In genomic region chr9:61470815-61471505, GRCm38 (mm10) we compare ENCODE assay signal across 20 mouse cellular contexts.
A peak's percentile ranks its signal among the peaks of the same experiment; 100 is the strongest.
DNase-seq lines count a peak whose midpoint lies in the region; ATAC-seq and TF ChIP-seq lines count a peak whose summit lies in the region.
"Had no signal": no experiment of that assay in that cellular context is flagged by ENCODE, and none has a peak within 500 bp of the region (broad histone marks: within the 10 kb centered on the region; RNA-seq: fewer than 3 reads in every experiment).

No protein-coding gene starts in this region.

- TF ChIP-seq CTCF in kidney, adult 2 months (conservative IDR thresholded peaks at IDR 0.05; ENCODE audit: insufficient read depth, insufficient read length, low read depth, low read length): no peak
- no peak for TF ChIP-seq CTCF in layer of hippocampus, adult 2 months (conservative IDR thresholded peaks at IDR 0.05)

- no peak for ATAC-seq in erythroblast, adult 5-6 weeks (replicated peaks; ENCODE audit: low FRiP score, poor library complexity, severe bottlenecking)
- ATAC-seq: forebrain, embryonic 13.5 days; intestine, embryonic 16.5 days had no signal

- no peaks in the 10 kb centered on the region for H3K27me3 ChIP-seq in kidney, adult 2 months (replicated peaks; ENCODE audit: control insufficient read depth, insufficient read depth, low read length)

- H3K4me3 ChIP-seq in kidney, adult 2 months (ENCODE audit: insufficient read depth, low read depth, low read length): no peak overlapping the region
- no peak overlapping the region for H3K4me3 ChIP-seq in layer of hippocampus, adult 2 months
- H3K4me3 ChIP-seq: forebrain, embryonic 13.5 days; heart, embryonic 13.5 days; hindbrain, embryonic 12.5 days; left cerebral cortex, adult 2 months; neural tube, embryonic 12.5 days had no signal

- H3K36me3 ChIP-seq in kidney, adult 2 months (ENCODE audit: control insufficient read depth, insufficient read depth, low read length): no peaks in the 10 kb centered on the region
- H3K36me3 ChIP-seq: heart, embryonic 13.5 days; hindbrain, embryonic 12.5 days; neural tube, embryonic 12.5 days had no signal

- DNase-seq in ovary, postnatal 36 days (ENCODE audit: low spot score): peak; percentile 34
- no peak for DNase-seq in ovary, postnatal 14 days (ENCODE audit: low spot score)
- DNase-seq in adrenal gland, adult 8-10 months: peak; percentile 83
- peak; percentile 37 for DNase-seq in kidney, adult 2 months
- peak; percentile 29 to 50 for DNase-seq in kidney, postnatal 4 days
- DNase-seq in frontal cortex, postnatal 14 days (ENCODE audit: low spot score in 2 of 2): no peak
- no peak for DNase-seq in layer of hippocampus, adult 2 months (ENCODE audit: low spot score in 2 of 2)
- DNase-seq: cerebellum, adult 11 months; cerebellum, postnatal 14 days; heart, adult 11 months; retina, postnatal 1 day; thymus, postnatal 4 days had no signal

- H3K27ac ChIP-seq in kidney, adult 2 months (ENCODE audit: insufficient read depth, low read depth, low read length): no peak overlapping the region
- no peak overlapping the region for H3K27ac ChIP-seq in layer of hippocampus, adult 2 months
- H3K27ac ChIP-seq: forebrain, embryonic 13.5 days; heart, embryonic 13.5 days; hindbrain, embryonic 12.5 days; left cerebral cortex, adult 2 months; liver, embryonic 14.5 days; neural tube, embryonic 12.5 days had no signal

- H3K4me1 ChIP-seq in kidney, adult 2 months (ENCODE audit: control insufficient read depth, insufficient read depth, low read length): no peaks in the 10 kb centered on the region
- H3K4me1 ChIP-seq: heart, embryonic 13.5 days had no signal

- WGBS in kidney, adult 2 months: 59% methylated on average over 6 of the region's 6 CpGs

- TF ChIP-seq POLR2A in kidney, adult 2 months (IDR thresholded peaks at IDR 0.05; ENCODE audit: low read depth, low read length): no peak

Comparison
In these comparisons a context has a peak if more than half of its experiments do, and no peak if none do; other contexts are left out.
1. DNase-seq: peak in ovary, postnatal 36 days (single experiment), adrenal gland, adult 8-10 months (single experiment), kidney, adult 2 months (single experiment) and kidney, postnatal 4 days (2 of 2); none in ovary, postnatal 14 days (single experiment), frontal cortex, postnatal 14 days (0 of 2) and layer of hippocampus, adult 2 months (0 of 2).